21 mouse cellular contexts compared by ENCODE assay signal in genomic region chr16:30457872-30458271, GRCm38 (mm10). TPM values are rescaled to one million over a fixed set of nuclear protein-coding genes. Genes with fewer than 3 reads are reported as not detected.
A peak's percentile ranks its signal among the peaks of the same experiment; 100 is the strongest.
DNase-seq lines count a peak whose midpoint lies in the region; ATAC-seq and TF ChIP-seq lines count a peak whose summit lies in the region.
"Had no signal": no experiment of that assay in that cellular context is flagged by ENCODE, and none has a peak within 500 bp of the region (broad histone marks: within the 10 kb centered on the region; RNA-seq: fewer than 3 reads in every experiment).

No protein-coding gene starts in this region.

- peak overlapping the region; percentile 44 for H3K9ac ChIP-seq in MEL (ENCODE audit: control insufficient read depth, low read depth, low read length, poor library complexity, severe bottlenecking)
- H3K9ac ChIP-seq in liver, embryonic 12.5 days = no peak overlapping the region
- no peak overlapping the region for H3K9ac ChIP-seq in liver, embryonic 16.5 days (ENCODE audit: low read depth, low read length)
- H3K9ac ChIP-seq: forebrain, embryonic 15.5 days had no signal

- TF ChIP-seq CTCF in MEL (IDR thresholded peaks at IDR 0.05 in 2 of 3, conservative IDR thresholded peaks at IDR 0.05 in 1 of 3; ENCODE audit: control insufficient read depth in 1 of 3, insufficient read depth in 1 of 3, low read depth in 2 of 3, low read length in 3 of 3, poor library complexity in 1 of 3, severe bottlenecking in 1 of 3) = no peak

- H3K36me3 ChIP-seq in MEL (ENCODE audit: control insufficient read depth in 1 of 2, insufficient read depth in 2 of 2, low read length in 2 of 2) = peaks cover 0 to 47% of the 10 kb centered on the region in 2 experiments; a peak in 2 of 4 replicates
- H3K36me3 ChIP-seq in liver, embryonic 12.5 days = no peaks in the 10 kb centered on the region
- H3K36me3 ChIP-seq in liver, embryonic 16.5 days (ENCODE audit: control insufficient read depth, insufficient read depth) = no peaks in the 10 kb centered on the region
- H3K36me3 ChIP-seq: forebrain, embryonic 15.5 days; heart, embryonic 13.5 days had no signal

- peaks cover 30 to 36% of the 10 kb centered on the region in 2 experiments for H3K4me1 ChIP-seq in MEL (ENCODE audit: control insufficient read depth in 1 of 2, insufficient read depth in 2 of 2, low read length in 2 of 2)
- H3K4me1 ChIP-seq in liver, embryonic 12.5 days = peaks cover 56% of the 10 kb centered on the region
- H3K4me1 ChIP-seq in liver, embryonic 16.5 days (ENCODE audit: control insufficient read depth, low read depth, low read length) = peaks cover 18% of the 10 kb centered on the region
- H3K4me1 ChIP-seq: forebrain, embryonic 15.5 days had no signal

- ATAC-seq in liver, embryonic 12.5 days = peak; percentile 68
- peak; percentile 50 for ATAC-seq in liver, embryonic 16.5 days (ENCODE audit: low read depth)
- no peak for ATAC-seq in frontal cortex, adult (ENCODE audit: low TSS enrichment)
- ATAC-seq: forebrain, embryonic 15.5 days; hindbrain, embryonic 16.5 days; inflammation-experienced regulatory T-cells, adult 6 months had no signal

- peak; percentile 81 to 84 for TF ChIP-seq EP300 in MEL (IDR thresholded peaks at IDR 0.05; ENCODE audit: low read depth in 1 of 2, low read length in 2 of 2)

- TF ChIP-seq POLR2A in MEL (IDR thresholded peaks at IDR 0.05; ENCODE audit: control insufficient read depth in 1 of 2, insufficient read depth in 1 of 2, low read depth in 1 of 2, low read length in 2 of 2, poor library complexity in 1 of 2) = peak in 1 of 2 experiments; percentile 49; a peak in 2 of 4 replicates

- no peaks in the 10 kb centered on the region for H3K27me3 ChIP-seq in MEL (ENCODE audit: control insufficient read depth in 1 of 2, insufficient read depth in 2 of 2, low read length in 2 of 2)
- H3K27me3 ChIP-seq in liver, embryonic 12.5 days (replicated peaks) = no peaks in the 10 kb centered on the region
- no peaks in the 10 kb centered on the region for H3K27me3 ChIP-seq in liver, embryonic 16.5 days (ENCODE audit: control insufficient read depth, insufficient read depth, low read depth, low read length)
- H3K27me3 ChIP-seq: forebrain, embryonic 15.5 days; heart, embryonic 13.5 days had no signal

- 31% methylated on average over 3 of the region's 3 CpGs for WGBS in liver, embryonic 12.5 days (ENCODE audit: insufficient replicate concordance)
- WGBS in liver, embryonic 16.5 days (ENCODE audit: insufficient replicate concordance) = 28% methylated on average over 3 of the region's 3 CpGs

- H3K27ac ChIP-seq in MEL (ENCODE audit: control insufficient read depth, low read depth, low read length) = peak overlapping the region; percentile 94
- peak overlapping the region; percentile 76 for H3K27ac ChIP-seq in liver, embryonic 12.5 days
- H3K27ac ChIP-seq in liver, embryonic 16.5 days (ENCODE audit: low read length) = peak overlapping the region; percentile 43; the same call in 1 of the 2 replicates
- H3K27ac ChIP-seq: forebrain, embryonic 15.5 days; gastrocnemius, adult 2 months; heart, adult 2 months; heart, embryonic 13.5 days had no signal

- H3K4me3 ChIP-seq in MEL (ENCODE audit: control insufficient read depth in 1 of 2, insufficient read depth in 1 of 2, low read depth in 2 of 2, low read length in 2 of 2) = peak overlapping the region; percentile 8 to 17; a peak in 2 of 4 replicates
- H3K4me3 ChIP-seq in liver, embryonic 12.5 days = no peak overlapping the region
- H3K4me3 ChIP-seq in liver, embryonic 16.5 days (ENCODE audit: low read depth, low read length) = no peak overlapping the region
- H3K4me3 ChIP-seq: erythroblast, embryonic 14.5 days; forebrain, embryonic 15.5 days; gastrocnemius, adult 2 months; heart, adult 2 months; heart, embryonic 13.5 days had no signal

- H3K9me3 ChIP-seq in MEL (replicated peaks; ENCODE audit: insufficient read depth, low read length) = no peaks in the 10 kb centered on the region
- peaks cover 12% of the 10 kb centered on the region for H3K9me3 ChIP-seq in liver, embryonic 12.5 days (replicated peaks)
- H3K9me3 ChIP-seq in liver, embryonic 16.5 days (replicated peaks; ENCODE audit: control insufficient read depth, low read length) = peaks cover 5% of the 10 kb centered on the region; the same call in 1 of the 2 replicates
- H3K9me3 ChIP-seq: forebrain, embryonic 15.5 days had no signal

- peak; percentile 89 for DNase-seq in MEL (ENCODE audit: low read depth, low spot score)
- DNase-seq in MEL-GATA-1-ER (ENCODE audit: extremely low read depth, low read depth) = peak; percentile 66
- no peak for DNase-seq in layer of hippocampus, postnatal 25 days (ENCODE audit: extremely low spot score in 1 of 2, low spot score in 1 of 2)
- no peak for DNase-seq in frontal cortex, postnatal 10 days (ENCODE audit: low spot score in 2 of 2)
- no peak for DNase-seq in frontal cortex, adult 2 months (ENCODE audit: extremely low spot score in 1 of 2, low spot score in 1 of 2)
- DNase-seq: adrenal gland, postnatal 14 days; cerebellum, adult 11-12 months; cerebellum, adult 9-10 months; cerebellum, postnatal 25 days; gastrocnemius, adult 2 months; gastrocnemius, postnatal 25 days; heart, adult 2 months; heart, postnatal 36 days had no signal

- peak overlapping the region; percentile 32; the same call in 1 of the 2 replicates for H3K4me2 ChIP-seq in liver, embryonic 12.5 days
- H3K4me2 ChIP-seq in liver, embryonic 16.5 days (ENCODE audit: low read depth, low read length) = no peak overlapping the region
- H3K4me2 ChIP-seq: forebrain, embryonic 15.5 days; heart, embryonic 13.5 days had no signal

- no peak for TF ChIP-seq RAD21 in MEL (IDR thresholded peaks at IDR 0.05; ENCODE audit: low read depth, low read length)

- no peaks in the 10 kb centered on the region; the same call in 1 of the 2 replicates for H3K79me2 ChIP-seq in MEL (ENCODE audit: control insufficient read depth, insufficient read depth, low read length, poor library complexity)

TF ChIP-seq in MEL, 35 proteins besides CTCF, POLR2A, EP300 and RAD21:
- TF ChIP-seq RCOR1 (IDR thresholded peaks at IDR 0.05; ENCODE audit: low read depth, low read length) (peak; percentile 45; the same call in 1 of the 2 replicates), ETS1 (IDR thresholded peaks at IDR 0.05; ENCODE audit: low read depth, low read length) (peak; percentile 76), GATA1 (IDR thresholded peaks at IDR 0.05; ENCODE audit: low read depth, low read length) (peak; percentile 83), NRF1 (IDR thresholded peaks at IDR 0.05; ENCODE audit: insufficient read depth, low read depth, low read length, poor library complexity, severe bottlenecking) (no peak), TCF12 (IDR thresholded peaks at IDR 0.05; ENCODE audit: low read depth, low read length) (peak; percentile 84), HCFC1 (IDR thresholded peaks at IDR 0.05; ENCODE audit: low read depth, low read length) (0 out of 2 replicates have a peak, but pooled peaks have one; percentile 5), SMC3 (IDR thresholded peaks at IDR 0.05; ENCODE audit: low read depth, low read length) (no peak), NELFE (IDR thresholded peaks at IDR 0.05; ENCODE audit: low read depth, low read length) (0 out of 2 replicates have a peak, but pooled peaks have one; percentile 26), MYC (IDR thresholded peaks at IDR 0.05; ENCODE audit: low read depth, low read length) (peak; percentile 55), SIN3A (IDR thresholded peaks at IDR 0.05; ENCODE audit: low read length) (peak; percentile 54), TBP (IDR thresholded peaks at IDR 0.05; ENCODE audit: low read depth, low read length) (peak; percentile 85), POLR2AphosphoS5 (IDR thresholded peaks at IDR 0.05; ENCODE audit: borderline replicate concordance, low read depth, low read length) (no peak), MXI1 (IDR thresholded peaks at IDR 0.05; ENCODE audit: low read depth, low read length) (no peak; the same call in 1 of the 2 replicates), TAL1 (IDR thresholded peaks at IDR 0.05; ENCODE audit: low read length) (peak; percentile 97), ZMIZ1 (IDR thresholded peaks at IDR 0.05; ENCODE audit: low read depth, low read length) (peak; percentile 97), CHD1 (IDR thresholded peaks at IDR 0.05; ENCODE audit: low read depth, low read length) (0 out of 2 replicates have a peak, but pooled peaks have one; percentile 61), POLR2AphosphoS2 (IDR thresholded peaks at IDR 0.05; ENCODE audit: low read length) (peak; percentile 72)

RNA-seq across cellular contexts. Expression of gene Atp13a3, which starts 52.1 kb away (rescaled TPM):
- 120 and 145 TPM in 2 replicates for total RNA-seq in MEL (2012; rRNA removed)
- polyA plus RNA-seq in MEL (2012; ENCODE audit: insufficient read depth in 1 of 2, insufficient read length in 2 of 2, low read depth in 1 of 2, low replicate concordance in 2 of 2, missing spikeins in 1 of 2) = 100 to 1,000 TPM in 1 of 2 experiments, 10 to 100 TPM in 1; 93.3 to 117 TPM
- 17.7 and 18.5 TPM in 2 replicates for polyA plus RNA-seq in liver, embryonic 12.5 days (2016; fragmentation: Nextera tagmentation; extraction: Ambion mirVana)
- 5.1 and 6.0 TPM in 2 replicates for polyA plus RNA-seq in liver, embryonic 16.5 days (2015; fragmentation: Nextera tagmentation; extraction: Ambion mirVana)
- total RNA-seq in layer of hippocampus, postnatal 25 days (2021) = 10 to 100 TPM; 66.3 to 75.4 TPM
- 26.9 and 29.3 TPM in 2 replicates for polyA plus RNA-seq in frontal cortex, adult 2 months (2012; rRNA removed)

Comparison
In these comparisons a context has a peak if more than half of its experiments do, and no peak if none do; other contexts are left out.
1. DNase-seq: peak in MEL (single experiment) and MEL-GATA-1-ER (single experiment); none in layer of hippocampus, postnatal 25 days (0 of 2), frontal cortex, postnatal 10 days (0 of 2) and frontal cortex, adult 2 months (0 of 2).
2. H3K27ac ChIP-seq: peak in every context shown above with its lines; median percentile 94 in MEL; 76 in liver, embryonic 12.5 days; 43 in liver, embryonic 16.5 days.
3. H3K4me3 ChIP-seq: peak in MEL (2 of 2); none in liver, embryonic 12.5 days (single experiment) and liver, embryonic 16.5 days (single experiment).